Mouse (Mus musculus): ENCODE results near the gene Nucb1. TPM values are rescaled to one million over a fixed set of nuclear protein-coding genes. Genes with fewer than 3 reads are reported as not detected.

The Nucb1 gene
- polyA plus RNA-seq, 1 experiment: 135 TPM

DNA sequence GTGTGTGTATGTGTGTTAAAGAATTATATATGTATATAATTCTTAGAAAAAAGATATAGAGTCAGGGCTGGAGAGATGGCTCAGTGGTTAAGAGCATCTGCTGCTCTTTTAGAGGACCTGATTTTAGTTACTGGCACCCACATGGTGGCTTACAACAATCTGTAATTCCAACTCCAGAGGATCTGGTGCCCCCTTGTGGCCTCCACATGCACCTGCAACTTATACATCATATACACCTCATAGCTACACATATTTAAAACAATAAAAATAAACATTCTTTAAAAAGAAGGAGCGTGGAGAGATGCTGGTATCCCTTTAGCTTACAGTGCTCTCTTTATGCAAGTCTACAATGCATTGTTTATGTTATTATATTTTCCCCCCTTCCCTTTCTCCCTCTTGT, 34.3 kb upstream of the Nucb1 start:
- Histone ChIP-seq H3K36me3 (ENCODE audit: control insufficient read depth, insufficient read depth) (no peaks in the 10 kb centered on the region), H3ac (ENCODE audit: control insufficient read depth, insufficient read length) (no peak overlapping the region), H3K4me2 (ENCODE audit: low read depth) (no peak overlapping the region), H3K79me2 (ENCODE audit: control insufficient read depth, insufficient read depth) (no peaks in the 10 kb centered on the region), H3K4me3 (no peak overlapping the region), H3K27me3 (ENCODE audit: control insufficient read depth, insufficient read depth, insufficient read length) (no peaks in the 10 kb centered on the region)
- TF ChIP-seq SRF (IDR thresholded peaks at IDR 0.05; ENCODE audit: control insufficient read depth, insufficient read length, low read depth): no peak
- no peak for TF ChIP-seq CEBPB (IDR thresholded peaks at IDR 0.05; ENCODE audit: insufficient read depth, poor library complexity, severe bottlenecking)
- no peak for TF ChIP-seq MAX (IDR thresholded peaks at IDR 0.05; ENCODE audit: low read depth)
- TF ChIP-seq POLR2A (IDR thresholded peaks at IDR 0.05; ENCODE audit: insufficient read length, low read depth): no peak
- no peak for TF ChIP-seq REST (IDR thresholded peaks at IDR 0.05; ENCODE audit: insufficient read depth, insufficient read length)
- TF ChIP-seq MYOG (IDR thresholded peaks at IDR 0.05; ENCODE audit: control insufficient read depth in 1 of 3, insufficient read depth in 1 of 3, insufficient read length in 2 of 3, low read depth in 2 of 3): no peak
- TF ChIP-seq USF1 (IDR thresholded peaks at IDR 0.05; ENCODE audit: low read depth): no peak
- TF ChIP-seq POLR2AphosphoS2 (IDR thresholded peaks at IDR 0.05; ENCODE audit: insufficient read length, low read depth): no peak
- no peak for TF ChIP-seq MYOD1 (IDR thresholded peaks at IDR 0.05; ENCODE audit: control insufficient read depth in 1 of 3, insufficient read length in 2 of 3, low read depth in 2 of 3)
- no peak for TF ChIP-seq TCF3 (IDR thresholded peaks at IDR 0.05; ENCODE audit: insufficient read length, low read depth)
- no peak for TF ChIP-seq TCF12 (IDR thresholded peaks at IDR 0.05; ENCODE audit: insufficient read depth, poor library complexity, severe bottlenecking)
- no peak for TF ChIP-seq E2F4 (IDR thresholded peaks at IDR 0.05; ENCODE audit: insufficient read depth)

DNA sequence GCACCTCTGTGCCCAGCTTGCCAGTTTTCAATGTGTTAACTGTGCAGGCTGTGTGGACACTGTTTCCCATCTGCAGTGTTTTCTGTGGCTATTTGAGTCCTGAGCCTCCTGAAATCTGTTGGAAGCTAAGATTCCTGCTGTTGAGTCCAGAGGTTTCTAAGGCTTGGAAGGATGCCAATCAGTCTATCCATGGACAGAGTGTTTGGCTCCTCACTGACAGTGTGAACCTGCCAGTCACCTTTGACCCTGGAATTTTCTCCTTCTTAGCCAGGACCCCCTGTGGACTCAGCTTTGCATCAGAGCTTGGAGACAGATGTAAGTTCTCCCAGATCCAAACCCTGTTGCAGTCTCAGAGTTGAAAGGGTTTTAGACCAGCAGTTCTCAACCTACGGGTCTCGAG, 30.0 kb upstream of the Nucb1 start:
- H3K4me3 ChIP-seq: no peak overlapping the region
- H3K79me2 ChIP-seq (ENCODE audit: control insufficient read depth, insufficient read depth): no peaks in the 10 kb centered on the region
- no peak overlapping the region for H3ac ChIP-seq (ENCODE audit: control insufficient read depth, insufficient read length)
- H3K27me3 ChIP-seq (ENCODE audit: control insufficient read depth, insufficient read depth, insufficient read length): no peaks in the 10 kb centered on the region
- H3K4me2 ChIP-seq (ENCODE audit: low read depth): no peak overlapping the region
- no peaks in the 10 kb centered on the region for H3K36me3 ChIP-seq (ENCODE audit: control insufficient read depth, insufficient read depth)
- TF ChIP-seq MYOG (IDR thresholded peaks at IDR 0.05; ENCODE audit: control insufficient read depth in 1 of 3, insufficient read depth in 1 of 3, insufficient read length in 2 of 3, low read depth in 2 of 3) (no peak), TCF12 (IDR thresholded peaks at IDR 0.05; ENCODE audit: insufficient read depth, poor library complexity, severe bottlenecking) (no peak)

DNA sequence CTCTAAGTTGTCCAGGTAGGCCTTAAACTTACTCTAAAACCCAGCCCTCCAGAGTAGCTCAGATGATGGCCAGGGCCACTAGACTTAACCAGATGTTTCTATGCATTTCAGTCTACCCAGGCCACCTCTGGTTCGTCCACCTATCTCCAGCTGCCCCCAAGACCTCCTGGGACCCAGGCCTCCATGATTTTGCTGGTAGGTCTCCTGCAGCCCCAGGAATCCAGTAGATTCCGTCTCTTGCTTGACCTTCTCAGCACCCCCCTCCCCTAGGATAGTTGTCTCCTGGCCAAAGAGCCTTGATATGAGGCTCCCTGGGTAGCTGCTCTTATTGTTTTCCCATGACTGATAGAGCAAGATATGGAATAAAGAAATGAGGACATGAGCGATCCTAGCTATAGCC, 28.9 kb upstream of the Nucb1 start:
- no peak for TF ChIP-seq POLR2A (IDR thresholded peaks at IDR 0.05; ENCODE audit: insufficient read length, low read depth)
- TF ChIP-seq SRF (IDR thresholded peaks at IDR 0.05; ENCODE audit: control insufficient read depth, insufficient read length, low read depth): no peak
- TF ChIP-seq TCF12 (IDR thresholded peaks at IDR 0.05; ENCODE audit: insufficient read depth, poor library complexity, severe bottlenecking): no peak
- no peak for TF ChIP-seq MYOD1 (IDR thresholded peaks at IDR 0.05; ENCODE audit: control insufficient read depth in 1 of 3, insufficient read length in 2 of 3, low read depth in 2 of 3)
- TF ChIP-seq USF1 (IDR thresholded peaks at IDR 0.05; ENCODE audit: low read depth): no peak
- no peak for TF ChIP-seq POLR2AphosphoS2 (IDR thresholded peaks at IDR 0.05; ENCODE audit: insufficient read length, low read depth)
- no peak for TF ChIP-seq MAX (IDR thresholded peaks at IDR 0.05; ENCODE audit: low read depth)
- TF ChIP-seq REST (IDR thresholded peaks at IDR 0.05; ENCODE audit: insufficient read depth, insufficient read length): no peak
- no peak for TF ChIP-seq MYOG (IDR thresholded peaks at IDR 0.05; ENCODE audit: control insufficient read depth in 1 of 3, insufficient read depth in 1 of 3, insufficient read length in 2 of 3, low read depth in 2 of 3)
- no peak for TF ChIP-seq CEBPB (IDR thresholded peaks at IDR 0.05; ENCODE audit: insufficient read depth, poor library complexity, severe bottlenecking)
- no peaks in the 10 kb centered on the region for H3K27me3 ChIP-seq (ENCODE audit: control insufficient read depth, insufficient read depth, insufficient read length)
- no peaks in the 10 kb centered on the region for H3K36me3 ChIP-seq (ENCODE audit: control insufficient read depth, insufficient read depth)
- H3ac ChIP-seq (ENCODE audit: control insufficient read depth, insufficient read length): no peak overlapping the region
- no peaks in the 10 kb centered on the region for H3K79me2 ChIP-seq (ENCODE audit: control insufficient read depth, insufficient read depth)
- H3K4me2 ChIP-seq (ENCODE audit: low read depth): no peak overlapping the region
- no peak overlapping the region for H3K4me3 ChIP-seq

DNA sequence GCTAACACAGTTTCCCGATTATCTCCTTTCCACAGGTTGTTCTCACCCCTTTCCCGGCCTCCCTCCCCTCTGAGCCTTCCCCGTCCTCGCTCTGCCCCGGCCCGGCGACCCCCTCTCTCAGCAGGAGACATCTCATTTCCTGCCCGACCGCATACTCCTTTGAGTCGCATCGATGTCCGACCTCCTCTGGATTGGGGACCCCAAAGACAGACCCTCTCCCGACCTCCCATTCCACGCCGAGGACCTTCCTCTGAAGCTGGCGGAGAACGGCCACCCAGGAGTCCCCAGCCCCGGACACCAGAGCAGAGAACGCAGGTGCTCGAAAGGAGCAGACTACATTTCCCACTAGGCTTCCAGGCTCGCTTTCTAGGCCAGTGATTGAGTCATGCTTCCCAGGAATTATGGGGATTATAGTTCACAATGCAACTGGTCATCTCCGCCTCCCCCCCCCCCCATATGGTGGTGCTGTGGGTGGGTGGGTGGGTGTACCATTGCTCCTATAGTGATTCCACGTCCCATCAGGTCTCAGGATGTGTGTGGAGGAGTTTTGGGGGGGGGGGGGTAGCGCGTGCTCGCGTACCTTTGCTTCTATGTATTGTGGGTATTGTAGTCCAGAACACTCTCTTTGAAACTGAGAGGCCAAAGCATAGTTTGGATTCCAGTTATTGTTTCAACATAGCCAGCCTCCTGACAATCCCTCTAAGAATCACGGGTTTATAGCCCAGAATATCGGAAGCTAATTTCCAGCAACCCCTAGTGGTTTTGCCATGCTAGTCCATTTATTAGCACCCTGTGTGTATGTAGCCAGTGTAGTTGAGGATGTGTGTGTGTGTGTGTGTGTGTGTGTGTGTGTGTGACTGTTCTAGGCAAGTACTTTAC, 28.2 kb upstream of the Nucb1 start:
- Histone ChIP-seq H3K4me2 (ENCODE audit: low read depth) (no peak overlapping the region), H3K27me3 (ENCODE audit: control insufficient read depth, insufficient read depth, insufficient read length) (no peaks in the 10 kb centered on the region), H3K4me3 (no peak overlapping the region), H3K36me3 (ENCODE audit: control insufficient read depth, insufficient read depth) (no peaks in the 10 kb centered on the region), H3ac (ENCODE audit: control insufficient read depth, insufficient read length) (no peak overlapping the region), H3K79me2 (ENCODE audit: control insufficient read depth, insufficient read depth) (no peaks in the 10 kb centered on the region)
- TF ChIP-seq REST (IDR thresholded peaks at IDR 0.05; ENCODE audit: insufficient read depth, insufficient read length) (no peak), TCF3 (IDR thresholded peaks at IDR 0.05; ENCODE audit: insufficient read length, low read depth) (no peak), E2F4 (IDR thresholded peaks at IDR 0.05; ENCODE audit: insufficient read depth) (no peak), POLR2AphosphoS2 (IDR thresholded peaks at IDR 0.05; ENCODE audit: insufficient read length, low read depth) (no peak), CEBPB (IDR thresholded peaks at IDR 0.05; ENCODE audit: insufficient read depth, poor library complexity, severe bottlenecking) (no peak), MYOD1 (IDR thresholded peaks at IDR 0.05; ENCODE audit: control insufficient read depth in 1 of 3, insufficient read length in 2 of 3, low read depth in 2 of 3) (no peak), TCF12 (IDR thresholded peaks at IDR 0.05; ENCODE audit: insufficient read depth, poor library complexity, severe bottlenecking) (no peak), MYOG (IDR thresholded peaks at IDR 0.05; ENCODE audit: control insufficient read depth in 1 of 3, insufficient read depth in 1 of 3, insufficient read length in 2 of 3, low read depth in 2 of 3) (no peak), SRF (IDR thresholded peaks at IDR 0.05; ENCODE audit: control insufficient read depth, insufficient read length, low read depth) (no peak), POLR2A (IDR thresholded peaks at IDR 0.05; ENCODE audit: insufficient read length, low read depth) (no peak), USF1 (IDR thresholded peaks at IDR 0.05; ENCODE audit: low read depth) (no peak), MAX (IDR thresholded peaks at IDR 0.05; ENCODE audit: low read depth) (no peak)
